Mouse (Mus musculus) stomach, embryonic 16.5 days (tissue): ENCODE measurements at regions not wholly inside any gene's neighbourhood (a gene's known extent, or its start where the extent isn't known, plus 50 kb on each side); places are given as distances from the start of the nearest gene placed in this dataset.

ENCODE experiments used
- ATAC-seq: fragments of 200-750 bp; cut with Nextera tagmentation; 2 replicates; pipeline ENCODE4 v1.8.0; 2017; ENCODE audit warnings: moderate number of reproducible peaks, moderate TSS enrichment; ENCODE audit not compliant: insufficient read depth, low FRiP score
- H3K27ac ChIP-seq: fragments of 300-500 bp; sonication (generic); 2 replicates; pipeline ENCODE4 v1.5.1; 2014; ENCODE audit warnings: low read length
- H3K27me3 ChIP-seq: fragments of 300-500 bp; sonication (generic); 2 replicates; pipeline ENCODE4 v1.6.1; 2014; ENCODE audit warnings: low read length, control low read depth, mixed read lengths; ENCODE audit not compliant: control insufficient read depth, insufficient read depth
- H3K36me3 ChIP-seq: fragments of 300-500 bp; sonication (generic); 2 replicates; pipeline ENCODE4 v1.6.1; 2014; ENCODE audit warnings: low read length; ENCODE audit not compliant: control insufficient read depth, insufficient read depth
- H3K4me1 ChIP-seq: fragments of 300-500 bp; sonication (generic); 2 replicates; pipeline ENCODE4 v1.6.1; 2014; ENCODE audit warnings: low read length, control low read depth, mixed read lengths; ENCODE audit not compliant: control insufficient read depth, insufficient read depth
- H3K4me2 ChIP-seq: fragments of 300-500 bp; sonication (generic); 2 replicates; pipeline ENCODE4 v1.6.1; 2014; ENCODE audit warnings: low read depth, low read length, mixed read lengths
- H3K4me3 ChIP-seq: fragments of 300-500 bp; sonication (generic); replicated peaks from 2 replicates; pipeline ENCODE4 v1.5.1; 2014; ENCODE audit warnings: mild to moderate bottlenecking, low read length
- H3K9ac ChIP-seq: fragments of 300-500 bp; sonication (generic); 2 replicates; pipeline ENCODE4 v1.6.1; 2014; ENCODE audit warnings: low read length
- H3K9me3 ChIP-seq: fragments of 300-500 bp; sonication (generic); replicated peaks from 2 replicates; pipeline ENCODE4 v1.6.1; 2016; ENCODE audit warnings: low read length, control low read depth; ENCODE audit not compliant: control insufficient read depth
- WGBS: fragments of 180-500 bp; shearing (Covaris S2); extraction: QIAGEN DNeasy Blood & Tissue Kit; methylation state at CpG from one replicate; pipeline ENCODE4 v1.1.7; 2014; 5-methylcytosine and 5-hydroxymethylcytosine counted together

- Histone ChIP-seq H3K9me3 (no peaks in the 10 kb centered on the region), H3K27me3 (no peaks in the 10 kb centered on the region), H3K27ac (no peak overlapping the region), H3K4me3 (no peak overlapping the region), H3K9ac (no peak overlapping the region), H3K36me3 (no peaks in the 10 kb centered on the region), H3K4me2 (no peak overlapping the region), H3K4me1 (no peaks in the 10 kb centered on the region)
- no peak for ATAC-seq
- WGBS: 85% methylated on average over 3 of the region's 3 CpGs
Measured at GRCm38 (mm10) chr11:90110170-90110569, 77.3 kb upstream of the Gm45716 start.

GRCm38 (mm10) chr11:90112174-90112573, 75.3 kb upstream of the Gm45716 start:
- no peak overlapping the region for H3K9ac ChIP-seq

GRCm38 (mm10) chr11:90116676-90117663, 70.5 kb upstream of the Gm45716 start:
- peak overlapping the region; percentile 38; the same call in 1 of the 2 replicates for H3K9ac ChIP-seq
- 0 out of 2 replicates have a peak, but pooled peaks cover 3% of the 10 kb centered on the region for H3K4me1 ChIP-seq
- peak; percentile 56; the same call in 1 of the 2 replicates for ATAC-seq
- H3K4me2 ChIP-seq: peak overlapping the region; percentile 25
- no peak overlapping the region for H3K4me3 ChIP-seq
- WGBS: 34% methylated on average over 20 of the region's 20 CpGs
- H3K27ac ChIP-seq: peak overlapping the region; percentile 84
- H3K36me3 ChIP-seq: no peaks in the 10 kb centered on the region
- H3K27me3 ChIP-seq: no peaks in the 10 kb centered on the region
- no peaks in the 10 kb centered on the region for H3K9me3 ChIP-seq

More at GRCm38 (mm10) chr11:90112174-90112573, 75.3 kb upstream of the Gm45716 start:
- no peaks in the 10 kb centered on the region for H3K27me3 ChIP-seq
- H3K9me3 ChIP-seq: no peaks in the 10 kb centered on the region
- no peak overlapping the region for H3K27ac ChIP-seq
- H3K4me1 ChIP-seq: 0 out of 2 replicates have a peak, but pooled peaks cover 3% of the 10 kb centered on the region
- H3K36me3 ChIP-seq: no peaks in the 10 kb centered on the region
- no peak overlapping the region for H3K4me3 ChIP-seq
- ATAC-seq: no peak
- WGBS: 85% methylated on average over 7 of the region's 7 CpGs
- no peak overlapping the region for H3K4me2 ChIP-seq

GRCm38 (mm10) chr11:90117664-90118295, 69.7 kb upstream of the Gm45716 start:
- peak; percentile 57; the same call in 1 of the 2 replicates for ATAC-seq
- H3K4me2 ChIP-seq: peak overlapping the region; percentile 25

GRCm38 (mm10) chr11:90121902-90122301, 65.6 kb upstream of the Gm45716 start:
- peak overlapping the region; percentile 78 for H3K27ac ChIP-seq
- ATAC-seq: peak; percentile 73
- 22% methylated on average over 3 of the region's 3 CpGs for WGBS

More at GRCm38 (mm10) chr11:90117664-90118295, 69.7 kb upstream of the Gm45716 start:
- peak overlapping the region; percentile 84 for H3K27ac ChIP-seq
- H3K4me3 ChIP-seq: no peak overlapping the region
- WGBS: 36% methylated on average over 5 of the region's 5 CpGs
- no peak overlapping the region for H3K9ac ChIP-seq
- H3K36me3 ChIP-seq: no peaks in the 10 kb centered on the region
- no peaks in the 10 kb centered on the region for H3K27me3 ChIP-seq
- no peaks in the 10 kb centered on the region for H3K9me3 ChIP-seq
- H3K4me1 ChIP-seq: 0 out of 2 replicates have a peak, but pooled peaks cover 3% of the 10 kb centered on the region

GRCm38 (mm10) chr11:90122709-90123108, 64.8 kb upstream of the Gm45716 start:
- 56% methylated on average over 3 of the region's 3 CpGs for WGBS
- H3K27ac ChIP-seq: peak overlapping the region; percentile 78; the same call in 1 of the 2 replicates

More at GRCm38 (mm10) chr11:90121902-90122301, 65.6 kb upstream of the Gm45716 start:
- H3K9ac ChIP-seq: no peak overlapping the region
- H3K4me1 ChIP-seq: 0 out of 2 replicates have a peak, but pooled peaks cover 2% of the 10 kb centered on the region
- no peak overlapping the region for H3K4me2 ChIP-seq
- H3K27me3 ChIP-seq: no peaks in the 10 kb centered on the region
- no peaks in the 10 kb centered on the region for H3K36me3 ChIP-seq
- H3K4me3 ChIP-seq: no peak overlapping the region
- no peaks in the 10 kb centered on the region for H3K9me3 ChIP-seq

GRCm38 (mm10) chr11:90123851-90124250, 63.6 kb upstream of the Gm45716 start:
- no peak overlapping the region for H3K9ac ChIP-seq
- no peak overlapping the region for H3K4me2 ChIP-seq
- H3K36me3 ChIP-seq: no peaks in the 10 kb centered on the region
- no peaks in the 10 kb centered on the region for H3K4me1 ChIP-seq
- H3K27ac ChIP-seq: no peak overlapping the region
- no peaks in the 10 kb centered on the region for H3K9me3 ChIP-seq
- WGBS: 83% methylated on average over 5 of the region's 5 CpGs
- no peak overlapping the region for H3K4me3 ChIP-seq
- ATAC-seq: no peak
- no peaks in the 10 kb centered on the region for H3K27me3 ChIP-seq

More at GRCm38 (mm10) chr11:90122709-90123108, 64.8 kb upstream of the Gm45716 start:
- H3K9me3 ChIP-seq: no peaks in the 10 kb centered on the region
- H3K4me2 ChIP-seq: no peak overlapping the region
- H3K4me3 ChIP-seq: no peak overlapping the region
- H3K27me3 ChIP-seq: no peaks in the 10 kb centered on the region
- H3K4me1 ChIP-seq: no peaks in the 10 kb centered on the region
- no peak for ATAC-seq
- no peaks in the 10 kb centered on the region for H3K36me3 ChIP-seq
- H3K9ac ChIP-seq: no peak overlapping the region

GRCm38 (mm10) chr11:90126289-90126688, 61.2 kb upstream of the Gm45716 start:
- Histone ChIP-seq H3K36me3 (no peaks in the 10 kb centered on the region), H3K27me3 (no peaks in the 10 kb centered on the region), H3K4me2 (no peak overlapping the region), H3K9me3 (no peaks in the 10 kb centered on the region), H3K4me1 (peaks cover 11% of the 10 kb centered on the region; the same call in 1 of the 2 replicates), H3K27ac (no peak overlapping the region), H3K9ac (no peak overlapping the region), H3K4me3 (no peak overlapping the region)
- WGBS: 63% methylated on average over 4 of the region's 4 CpGs
- no peak for ATAC-seq
